Mouse (Mus musculus) spleen, adult 12 weeks (tissue): ENCODE results near the gene Tesk1.

ENCODE experiments used
- DNase-seq: peaks from one replicate; pipeline ENCODE4 v3.0.0; 2022; ENCODE audit warnings: low spot score

Tesk1 gene

DNA sequence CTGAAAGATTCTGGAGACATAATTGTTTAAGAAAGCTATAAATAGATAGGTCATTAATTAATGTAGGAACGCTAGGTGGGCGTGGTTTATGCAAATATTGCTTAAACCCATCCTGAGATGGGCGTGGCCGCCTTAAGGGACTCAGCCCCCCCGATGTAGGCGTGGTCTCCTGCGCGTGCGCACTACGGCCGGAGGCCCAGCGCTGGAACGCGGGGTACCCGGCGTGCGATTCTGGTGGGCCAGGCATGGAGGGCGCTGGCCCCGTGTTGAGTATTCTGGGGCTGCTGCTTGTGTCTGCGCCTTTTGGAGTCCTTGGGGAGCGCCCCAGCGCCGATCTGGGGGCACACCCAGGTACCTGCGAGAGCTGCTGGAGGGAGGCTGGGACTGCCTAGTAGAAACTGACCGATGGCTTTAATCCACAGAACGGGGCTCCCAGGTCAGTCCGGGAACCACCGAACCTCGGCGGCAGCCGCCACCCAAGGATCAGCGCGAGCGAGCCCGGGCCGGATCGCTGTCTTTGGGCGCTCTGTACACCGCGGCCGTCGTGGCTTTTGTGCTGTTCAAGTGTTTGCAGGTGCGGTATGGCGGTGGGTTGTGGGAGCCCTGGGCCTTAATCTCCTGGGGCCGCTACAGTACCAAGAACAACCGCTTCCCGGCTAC, 51.6 kb downstream of the Tesk1 start:
- peak; percentile 97 for DNase-seq

- no peak for DNase-seq
Measured at GRCm38 (mm10) chr4:43493846-43494240, 52.1 kb downstream of the Tesk1 start.

DNA sequence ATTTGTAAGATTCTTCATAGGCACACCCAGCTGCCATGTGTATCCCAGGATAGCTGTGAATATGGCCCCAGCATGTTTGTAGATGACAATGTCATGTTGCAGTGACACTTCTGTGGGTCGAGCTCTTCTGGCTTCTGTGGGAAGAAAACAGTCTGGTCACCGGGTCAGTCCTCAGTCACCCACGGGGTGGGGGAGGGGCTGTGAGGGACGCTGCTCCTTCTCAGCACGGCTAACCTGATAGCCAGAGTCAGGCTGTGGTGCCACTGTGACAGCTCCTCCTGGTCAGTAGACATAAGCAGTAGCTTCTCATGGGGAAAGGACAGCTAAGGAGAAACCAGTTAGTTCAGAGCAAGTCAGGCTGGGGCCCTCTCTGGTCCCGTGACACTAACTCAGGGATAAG, 54.8 kb downstream of the Tesk1 start:
- DNase-seq = no peak

GRCm38 (mm10) chr4:43497405-43497804, 55.7 kb downstream of the Tesk1 start:
- DNase-seq = no peak
